Mouse (Mus musculus): Measurements from ENCODE around the gene Cog4.

Gene Cog4

GRCm38 (mm10) chr8:110846405-110847170 lies at the start of gene Cog4, which contains the start of gene Sf3b3:
TSS of gene Cog4 (plus strand) at chr8:110846600.
TSS of gene Sf3b3 (minus strand) at chr8:110846787.
- peak; percentile 91 for DNase-seq

GRCm38 (mm10) chr8:110797086-110797485 lies 49.3 kb upstream of the Cog4 start:
- DNase-seq = no peak

- no peak for DNase-seq
These were observed 43.4 kb upstream of the Cog4 start for GRCm38 (mm10) chr8:110802988-110803387.

- no peak for DNase-seq
These were observed 42.5 kb upstream of the Cog4 start for GRCm38 (mm10) chr8:110803856-110804255.

GRCm38 (mm10) chr8:110804825-110805514 lies 41.4 kb upstream of the Cog4 start:
- DNase-seq = no peak

- no peak for DNase-seq
These were observed 40.7 kb upstream of the Cog4 start, which contains the start of gene Il34 for GRCm38 (mm10) chr8:110805669-110806068. TSS of gene Il34 (minus strand) at chr8:110805924.

GRCm38 (mm10) chr8:110806146-110806545 lies 40.3 kb upstream of the Cog4 start:
- no peak for DNase-seq

- peak; percentile 26 for DNase-seq
These were observed 37.6 kb upstream of the Cog4 start for GRCm38 (mm10) chr8:110808495-110809472.

- no peak for DNase-seq
These were observed 36.6 kb upstream of the Cog4 start for GRCm38 (mm10) chr8:110809831-110810230.

GRCm38 (mm10) chr8:110810481-110811065 lies 35.8 kb upstream of the Cog4 start:
- no peak for DNase-seq

- no peak for DNase-seq
These were observed 35.3 kb upstream of the Cog4 start for GRCm38 (mm10) chr8:110811116-110811515.

GRCm38 (mm10) chr8:110811793-110812192 lies 34.6 kb upstream of the Cog4 start:
- no peak for DNase-seq

- DNase-seq = no peak
These were observed 33.9 kb upstream of the Cog4 start for GRCm38 (mm10) chr8:110812349-110813080.

GRCm38 (mm10) chr8:110813081-110813812 lies 33.2 kb upstream of the Cog4 start:
- no peak for DNase-seq

GRCm38 (mm10) chr8:110815308-110815707 lies 31.1 kb upstream of the Cog4 start:
- DNase-seq = no peak

- DNase-seq = no peak
These were observed 29.4 kb upstream of the Cog4 start for GRCm38 (mm10) chr8:110816990-110817389.

- DNase-seq = no peak
These were observed 27.8 kb upstream of the Cog4 start for GRCm38 (mm10) chr8:110818593-110818992.

- no peak for DNase-seq
These were observed 26.1 kb upstream of the Cog4 start for GRCm38 (mm10) chr8:110820257-110820656.

GRCm38 (mm10) chr8:110821960-110822359 lies 24.4 kb upstream of the Cog4 start:
- no peak for DNase-seq

- no peak for DNase-seq
These were observed 21.5 kb upstream of the Cog4 start for GRCm38 (mm10) chr8:110824861-110825260.

- DNase-seq = no peak
These were observed 17.9 kb upstream of the Cog4 start for GRCm38 (mm10) chr8:110828511-110828910.

Measured in liver (tissue).